Comparison of ENCODE assay signal across 22 mouse cellular contexts in the genomic region with DNA sequence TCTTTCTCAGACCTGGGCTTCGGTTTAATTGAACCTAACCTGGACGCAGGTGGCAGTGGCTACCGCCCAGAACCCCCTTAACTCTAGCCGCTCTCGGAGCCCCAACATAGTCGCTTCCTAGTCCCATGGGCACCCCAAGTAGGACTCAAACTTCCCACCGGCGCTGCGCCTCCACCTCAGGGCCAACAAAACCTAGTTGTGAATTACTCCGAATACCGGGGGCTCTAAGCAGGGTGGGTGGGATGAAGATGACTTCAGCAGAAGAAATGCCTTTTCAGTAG. TPM values are rescaled to one million over a fixed set of nuclear protein-coding genes. Genes with fewer than 3 reads are reported as not detected.
A peak's percentile ranks its signal among the peaks of the same experiment; 100 is the strongest.
DNase-seq lines count a peak whose midpoint lies in the region; ATAC-seq and TF ChIP-seq lines count a peak whose summit lies in the region.
"Had no signal": no experiment of that assay in that cellular context is flagged by ENCODE, and none has a peak within 500 bp of the region (broad histone marks: within the 10 kb centered on the region; RNA-seq: fewer than 3 reads in every experiment).

No protein-coding gene starts in this region.

- H3K36me3 ChIP-seq in midbrain, embryonic 12.5 days, result no peaks in the 10 kb centered on the region
- H3K36me3 ChIP-seq in midbrain, embryonic 11.5 days (ENCODE audit: control insufficient read depth, insufficient read depth, low read length), result no peaks in the 10 kb centered on the region
- no peaks in the 10 kb centered on the region for H3K36me3 ChIP-seq in hindbrain, embryonic 13.5 days
- H3K36me3 ChIP-seq in neural tube, embryonic 12.5 days, result no peaks in the 10 kb centered on the region
- H3K36me3 ChIP-seq in stomach, postnatal 0 days (ENCODE audit: control insufficient read depth, insufficient read depth, low read length), result no peaks in the 10 kb centered on the region
- H3K36me3 ChIP-seq: forebrain, embryonic 15.5 days; heart, embryonic 15.5 days; limb, embryonic 15.5 days had no signal

- H3K9ac ChIP-seq in midbrain, embryonic 12.5 days (replicated peaks), result no peak overlapping the region
- H3K9ac ChIP-seq in midbrain, embryonic 11.5 days (ENCODE audit: low read length), result no peak overlapping the region
- H3K9ac ChIP-seq in hindbrain, embryonic 13.5 days, result no peak overlapping the region
- H3K9ac ChIP-seq in neural tube, embryonic 12.5 days, result peak overlapping the region; percentile 33; the same call in 1 of the 2 replicates
- no peak overlapping the region for H3K9ac ChIP-seq in stomach, postnatal 0 days (ENCODE audit: low read length)
- H3K9ac ChIP-seq: forebrain, embryonic 15.5 days; heart, embryonic 15.5 days; limb, embryonic 15.5 days had no signal

- no peak for TF ChIP-seq EP300 in stomach, postnatal 0 days (optimal IDR thresholded peaks at IDR 0.05)

- H3K4me1 ChIP-seq in midbrain, embryonic 12.5 days, result peaks cover 19% of the 10 kb centered on the region
- H3K4me1 ChIP-seq in midbrain, embryonic 11.5 days (ENCODE audit: control insufficient read depth, insufficient read depth, low read length), result peaks cover 4% of the 10 kb centered on the region; the same call in 1 of the 2 replicates
- H3K4me1 ChIP-seq in hindbrain, embryonic 13.5 days (replicated peaks), result peaks cover 38% of the 10 kb centered on the region
- peaks cover 36% of the 10 kb centered on the region for H3K4me1 ChIP-seq in neural tube, embryonic 12.5 days
- no peaks in the 10 kb centered on the region for H3K4me1 ChIP-seq in stomach, postnatal 0 days (replicated peaks; ENCODE audit: control insufficient read depth, insufficient read depth)
- H3K4me1 ChIP-seq: megakaryocyte, embryonic 14.5 days had no signal

- no peak for TF ChIP-seq CTCF in stomach, postnatal 0 days (IDR thresholded peaks at IDR 0.05; ENCODE audit: low read depth)

- peak; percentile 39 for DNase-seq in embryo, embryonic 9.5 days (ENCODE audit: extremely low spot score)
- no peak for DNase-seq in embryo, embryonic 10.5 days (ENCODE audit: low spot score)
- DNase-seq in midbrain, embryonic 11.5 days (ENCODE audit: low spot score, missing footprints), result no peak
- DNase-seq in MN1 (ENCODE audit: low spot score), result no peak
- no peak for DNase-seq in stomach, postnatal 0 days (ENCODE audit: low spot score)
- DNase-seq: adrenal gland, postnatal 10 days; cerebellum, adult 11 months; cerebellum, postnatal 25 days; kidney, adult 18-20 months; kidney, postnatal 10 days; lung, postnatal 10 days; right cerebral cortex, postnatal 14 days; thymus, postnatal 4 days had no signal

- H3K27me3 ChIP-seq in midbrain, embryonic 12.5 days, result peaks cover 93% of the 10 kb centered on the region
- peaks cover 97% of the 10 kb centered on the region for H3K27me3 ChIP-seq in midbrain, embryonic 11.5 days (ENCODE audit: control insufficient read depth, insufficient read depth, low read length)
- H3K27me3 ChIP-seq in hindbrain, embryonic 13.5 days, result peaks cover 97% of the 10 kb centered on the region
- H3K27me3 ChIP-seq in neural tube, embryonic 12.5 days (replicated peaks), result peaks cover 86% of the 10 kb centered on the region
- peaks cover 19% of the 10 kb centered on the region; the same call in 1 of the 2 replicates for H3K27me3 ChIP-seq in stomach, postnatal 0 days (ENCODE audit: control insufficient read depth, insufficient read depth, low read length)

- H3K4me2 ChIP-seq in midbrain, embryonic 12.5 days (replicated peaks), result 0 out of 2 replicates have a peak overlapping the region, but pooled peaks have one; percentile 27
- no peak overlapping the region for H3K4me2 ChIP-seq in midbrain, embryonic 11.5 days
- peak overlapping the region; percentile 45 for H3K4me2 ChIP-seq in hindbrain, embryonic 13.5 days
- peak overlapping the region; percentile 50 for H3K4me2 ChIP-seq in neural tube, embryonic 12.5 days (replicated peaks)
- no peak overlapping the region for H3K4me2 ChIP-seq in stomach, postnatal 0 days (replicated peaks; ENCODE audit: low read depth)
- H3K4me2 ChIP-seq: forebrain, embryonic 15.5 days; heart, embryonic 15.5 days had no signal

- WGBS in midbrain, embryonic 12.5 days, result under 1% methylated on average over 11 of the region's 11 CpGs
- 0% methylated on average over 11 of the region's 11 CpGs for WGBS in midbrain, embryonic 11.5 days
- 1% methylated on average over 11 of the region's 11 CpGs for WGBS in hindbrain, embryonic 13.5 days
- 1% methylated on average over 11 of the region's 11 CpGs for WGBS in neural tube, embryonic 12.5 days
- 3% methylated on average over 11 of the region's 11 CpGs for WGBS in stomach, postnatal 0 days

- no peak for ATAC-seq in midbrain, embryonic 12.5 days (ENCODE audit: low FRiP score, low read depth)
- ATAC-seq in midbrain, embryonic 11.5 days (ENCODE audit: low FRiP score), result no peak
- no peak for ATAC-seq in hindbrain, embryonic 13.5 days (ENCODE audit: low FRiP score)
- ATAC-seq in neural tube, embryonic 12.5 days (ENCODE audit: low FRiP score, low read depth), result no peak
- no peak for ATAC-seq in stomach, postnatal 0 days (ENCODE audit: low FRiP score, low TSS enrichment)
- ATAC-seq: forebrain, embryonic 15.5 days had no signal

- peak overlapping the region; percentile 4; the same call in 1 of the 2 replicates for H3K4me3 ChIP-seq in midbrain, embryonic 12.5 days
- H3K4me3 ChIP-seq in midbrain, embryonic 11.5 days (ENCODE audit: low read depth, low read length), result no peak overlapping the region
- 0 out of 2 replicates have a peak overlapping the region, but pooled peaks have one; percentile 8 for H3K4me3 ChIP-seq in hindbrain, embryonic 13.5 days
- H3K4me3 ChIP-seq in neural tube, embryonic 12.5 days, result no peak overlapping the region; the same call in 1 of the 2 replicates
- H3K4me3 ChIP-seq in stomach, postnatal 0 days (ENCODE audit: low read depth, low read length), result no peak overlapping the region
- H3K4me3 ChIP-seq: forebrain, embryonic 15.5 days; heart, embryonic 15.5 days; left cerebral cortex, adult 2 months; limb, embryonic 15.5 days; megakaryocyte, embryonic 14.5 days had no signal

- peak overlapping the region; percentile 40 for H3K27ac ChIP-seq in midbrain, embryonic 12.5 days (replicated peaks)
- no peak overlapping the region for H3K27ac ChIP-seq in midbrain, embryonic 11.5 days (ENCODE audit: low read depth, low read length)
- H3K27ac ChIP-seq in hindbrain, embryonic 13.5 days, result 0 out of 2 replicates have a peak overlapping the region, but pooled peaks have one; percentile 14
- no peak overlapping the region for H3K27ac ChIP-seq in neural tube, embryonic 12.5 days
- H3K27ac ChIP-seq in stomach, postnatal 0 days (replicated peaks), result no peak overlapping the region
- H3K27ac ChIP-seq: forebrain, embryonic 15.5 days; heart, embryonic 15.5 days; left cerebral cortex, adult 2 months; limb, embryonic 15.5 days had no signal

- no peaks in the 10 kb centered on the region for H3K9me3 ChIP-seq in midbrain, embryonic 12.5 days
- H3K9me3 ChIP-seq in midbrain, embryonic 11.5 days (ENCODE audit: control insufficient read depth, low read length), result no peaks in the 10 kb centered on the region
- no peaks in the 10 kb centered on the region for H3K9me3 ChIP-seq in hindbrain, embryonic 13.5 days
- no peaks in the 10 kb centered on the region for H3K9me3 ChIP-seq in neural tube, embryonic 12.5 days
- no peaks in the 10 kb centered on the region for H3K9me3 ChIP-seq in stomach, postnatal 0 days (ENCODE audit: control insufficient read depth, low read length)
- H3K9me3 ChIP-seq: forebrain, embryonic 15.5 days; heart, embryonic 15.5 days; limb, embryonic 15.5 days had no signal

RNA-seq across cellular contexts. Expression of a gene that starts 28.2 kb away (rescaled TPM):
- polyA plus RNA-seq in midbrain, embryonic 12.5 days (2016; fragmentation: Nextera tagmentation; extraction: Ambion mirVana), result 5.9 and 6.3 TPM in 2 replicates
- polyA plus RNA-seq in midbrain, embryonic 11.5 days (2014; fragmentation: Nextera tagmentation; extraction: Ambion mirVana), result 3.0 and 4.7 TPM in 2 replicates
- 14.2 and 22.9 TPM in 2 replicates for polyA plus RNA-seq in hindbrain, embryonic 13.5 days (2015; fragmentation: Nextera tagmentation; extraction: Ambion mirVana)
- 15.5 and 21.6 TPM in 2 replicates for polyA plus RNA-seq in neural tube, embryonic 12.5 days (2016; fragmentation: Nextera tagmentation; extraction: Ambion mirVana)
- polyA plus RNA-seq in stomach, postnatal 0 days (2015; fragmentation: Nextera tagmentation; extraction: Ambion mirVana), result 3.4 and 3.7 TPM in 2 replicates
- polyA plus RNA-seq: liver, embryonic 16.5 days had no signal

Comparison
In these comparisons a context has a peak if more than half of its experiments do, and no peak if none do; other contexts are left out.
1. H3K27ac ChIP-seq: peak in midbrain, embryonic 12.5 days (single experiment) and hindbrain, embryonic 13.5 days (single experiment); none in midbrain, embryonic 11.5 days (single experiment), neural tube, embryonic 12.5 days (single experiment) and stomach, postnatal 0 days (single experiment).
2. H3K4me2 ChIP-seq: peak in midbrain, embryonic 12.5 days (single experiment), hindbrain, embryonic 13.5 days (single experiment) and neural tube, embryonic 12.5 days (single experiment); none in midbrain, embryonic 11.5 days (single experiment) and stomach, postnatal 0 days (single experiment).
3. H3K4me3 ChIP-seq: peak in midbrain, embryonic 12.5 days (single experiment) and hindbrain, embryonic 13.5 days (single experiment); none in midbrain, embryonic 11.5 days (single experiment), neural tube, embryonic 12.5 days (single experiment) and stomach, postnatal 0 days (single experiment).